9 mouse cellular contexts compared by ENCODE assay signal in the genomic region with DNA sequence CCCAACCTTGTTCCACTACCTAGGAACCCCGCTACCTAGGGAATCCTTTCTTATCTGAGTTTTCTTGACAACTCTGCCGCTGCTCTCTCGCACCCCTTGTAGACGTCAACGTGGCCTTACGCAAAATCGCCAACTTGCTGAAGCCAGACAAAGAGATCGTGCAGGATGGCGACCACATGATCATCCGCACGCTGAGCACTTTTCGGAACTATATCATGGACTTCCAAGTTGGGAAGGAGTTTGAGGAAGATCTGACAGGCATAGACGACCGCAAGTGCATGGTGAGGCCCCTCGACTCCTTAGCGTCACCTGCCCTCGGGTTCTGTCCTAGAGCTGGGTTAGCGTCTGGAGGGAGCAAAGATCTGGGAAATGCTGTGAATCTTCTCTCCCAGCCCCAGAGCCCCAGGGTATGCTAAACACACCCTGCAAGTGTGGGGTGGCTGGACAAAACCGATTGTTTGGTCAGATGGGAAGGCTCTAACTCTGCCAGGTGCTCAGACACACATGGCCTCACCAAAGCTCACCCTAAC. TPM values are rescaled to one million over a fixed set of nuclear protein-coding genes. Genes with fewer than 3 reads are reported as not detected.
DNase-seq lines count a peak whose midpoint lies in the region; ATAC-seq lines count a peak whose summit lies in the region.
"Had no signal": no experiment of that assay in that cellular context is flagged by ENCODE, and none has a peak within 500 bp of the region (broad histone marks: within the 10 kb centered on the region; RNA-seq: fewer than 3 reads in every experiment).

No protein-coding gene starts in this region.

- no peaks in the 10 kb centered on the region for H3K9me3 ChIP-seq in heart, embryonic 10.5 days
- H3K9me3 ChIP-seq in hindbrain, embryonic 13.5 days = no peaks in the 10 kb centered on the region
- H3K9me3 ChIP-seq in midbrain, embryonic 12.5 days = no peaks in the 10 kb centered on the region

- no peak for DNase-seq in heart, embryonic 10.5 days (ENCODE audit: low spot score)
- DNase-seq in heart, adult 8-10 months (ENCODE audit: low spot score) = no peak
- DNase-seq in Muller cell, postnatal 12 days (ENCODE audit: inconsistent ontology term) = peak; percentile 34
- no peak for DNase-seq in frontal cortex, postnatal 10 days (ENCODE audit: low spot score in 2 of 2)
- no peak for DNase-seq in left cerebral cortex, adult 8-10 months (ENCODE audit: low spot score in 2 of 2)
- no peak for DNase-seq in layer of hippocampus, postnatal 10 days (ENCODE audit: low spot score in 2 of 2)
- DNase-seq: cerebellum, adult 9-10 months had no signal

- peak overlapping the region; percentile 75 for H3K4me3 ChIP-seq in heart, embryonic 10.5 days
- H3K4me3 ChIP-seq in hindbrain, embryonic 13.5 days = peak overlapping the region; percentile 52
- H3K4me3 ChIP-seq in midbrain, embryonic 12.5 days = peak overlapping the region; percentile 52

- H3K36me3 ChIP-seq in heart, embryonic 10.5 days = no peaks in the 10 kb centered on the region
- no peaks in the 10 kb centered on the region for H3K36me3 ChIP-seq in hindbrain, embryonic 13.5 days
- no peaks in the 10 kb centered on the region for H3K36me3 ChIP-seq in midbrain, embryonic 12.5 days

- H3K4me1 ChIP-seq in heart, embryonic 10.5 days = peaks cover 58% of the 10 kb centered on the region
- peaks cover 62% of the 10 kb centered on the region for H3K4me1 ChIP-seq in hindbrain, embryonic 13.5 days (replicated peaks)
- H3K4me1 ChIP-seq in midbrain, embryonic 12.5 days = peaks cover 29% of the 10 kb centered on the region

- peak overlapping the region; percentile 39 for H3K9ac ChIP-seq in hindbrain, embryonic 13.5 days
- no peak overlapping the region; the same call in 1 of the 2 replicates for H3K9ac ChIP-seq in midbrain, embryonic 12.5 days (replicated peaks)

- peak overlapping the region; percentile 83 for H3K27ac ChIP-seq in heart, embryonic 10.5 days
- 0 out of 2 replicates have a peak overlapping the region, but pooled peaks have one; percentile 55 for H3K27ac ChIP-seq in hindbrain, embryonic 13.5 days
- no peak overlapping the region for H3K27ac ChIP-seq in midbrain, embryonic 12.5 days (replicated peaks)

- no peak for ATAC-seq in hindbrain, embryonic 13.5 days (ENCODE audit: low FRiP score)
- ATAC-seq in midbrain, embryonic 12.5 days (ENCODE audit: low FRiP score, low read depth) = no peak

- 9% methylated on average over 19 of the region's 19 CpGs for WGBS in heart, embryonic 10.5 days
- 7% methylated on average over 19 of the region's 19 CpGs for WGBS in hindbrain, embryonic 13.5 days
- WGBS in midbrain, embryonic 12.5 days = 6% methylated on average over 19 of the region's 19 CpGs

- H3K27me3 ChIP-seq in heart, embryonic 10.5 days (ENCODE audit: insufficient read depth, poor library complexity, severe bottlenecking) = peaks cover 33% of the 10 kb centered on the region
- peaks cover 53% of the 10 kb centered on the region for H3K27me3 ChIP-seq in hindbrain, embryonic 13.5 days
- H3K27me3 ChIP-seq in midbrain, embryonic 12.5 days = peaks cover 69% of the 10 kb centered on the region

- peak overlapping the region; percentile 82 for H3K4me2 ChIP-seq in hindbrain, embryonic 13.5 days
- H3K4me2 ChIP-seq in midbrain, embryonic 12.5 days (replicated peaks) = peak overlapping the region; percentile 82

RNA-seq across cellular contexts. Expression of a gene that starts 2.7 kb away (rescaled TPM):
- polyA plus RNA-seq in heart, embryonic 10.5 days (2016; fragmentation: Nextera tagmentation; extraction: Ambion mirVana) = 25.6 and 46.6 TPM in 2 replicates
- 1 to 10 TPM; 4.9 to 7.8 (median 5.4) TPM for total RNA-seq in heart, adult 8-10 months (2022)
- 66.7 and 67.4 TPM in 2 replicates for polyA plus RNA-seq in hindbrain, embryonic 13.5 days (2015; fragmentation: Nextera tagmentation; extraction: Ambion mirVana)
- 23.3 and 32.6 TPM in 2 replicates for polyA plus RNA-seq in midbrain, embryonic 12.5 days (2016; fragmentation: Nextera tagmentation; extraction: Ambion mirVana)
- total RNA-seq in left cerebral cortex, adult 8-10 months (2022) = 1 to 10 TPM; 4.9 to 6.4 (median 5.8) TPM
- 1 to 10 TPM; 7.4 to 7.8 TPM for total RNA-seq in layer of hippocampus, postnatal 10 days (2021)
